Mouse (Mus musculus): ENCODE data around the gene Pdzd2. TPM values are rescaled to one million over a fixed set of nuclear protein-coding genes. Genes with fewer than 3 reads are reported as not detected.

Gene Pdzd2
- polyA plus RNA-seq, 1 experiment from 2014 or later: 27.0 TPM

DNA sequence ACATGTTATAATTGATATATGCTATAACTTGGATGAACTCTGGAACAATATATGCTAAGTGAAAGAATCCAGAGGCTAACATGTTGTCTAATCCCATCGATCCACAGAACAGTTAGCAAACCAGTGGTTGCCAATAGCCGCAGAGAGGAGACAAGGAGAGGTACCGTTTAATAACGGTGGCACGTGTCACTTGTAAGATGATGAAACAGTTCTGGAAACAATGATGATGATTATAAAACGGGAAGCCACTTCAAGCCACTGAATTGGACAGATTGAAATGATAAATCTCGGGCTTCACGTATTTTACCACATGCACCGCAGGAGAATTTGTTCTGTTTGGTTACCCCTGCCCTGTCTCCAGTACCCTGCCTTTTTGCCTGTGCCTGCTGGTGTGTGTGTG lies 112.8 kb downstream of the Pdzd2 start:
- Histone ChIP-seq H3K9me3 (replicated peaks; ENCODE audit: control insufficient read depth, low read length) (no peaks in the 10 kb centered on the region), H3K27me3 (ENCODE audit: control insufficient read depth, insufficient read depth, low read length) (no peaks in the 10 kb centered on the region), H3K36me3 (ENCODE audit: control insufficient read depth, insufficient read depth, low read length) (no peaks in the 10 kb centered on the region), H3K27ac (ENCODE audit: low read length) (no peak overlapping the region), H3K4me1 (ENCODE audit: control insufficient read depth, insufficient read depth, low read length) (no peaks in the 10 kb centered on the region; the same call in 1 of the 2 replicates), H3K4me3 (replicated peaks; ENCODE audit: low read length) (no peak overlapping the region), H3K4me2 (ENCODE audit: low read depth, low read length) (no peak overlapping the region), H3K9ac (ENCODE audit: low read length) (no peak overlapping the region)
- WGBS: 87% methylated on average over 9 of the region's 9 CpGs
- ATAC-seq (ENCODE audit: insufficient read depth, low FRiP score): no peak

DNA sequence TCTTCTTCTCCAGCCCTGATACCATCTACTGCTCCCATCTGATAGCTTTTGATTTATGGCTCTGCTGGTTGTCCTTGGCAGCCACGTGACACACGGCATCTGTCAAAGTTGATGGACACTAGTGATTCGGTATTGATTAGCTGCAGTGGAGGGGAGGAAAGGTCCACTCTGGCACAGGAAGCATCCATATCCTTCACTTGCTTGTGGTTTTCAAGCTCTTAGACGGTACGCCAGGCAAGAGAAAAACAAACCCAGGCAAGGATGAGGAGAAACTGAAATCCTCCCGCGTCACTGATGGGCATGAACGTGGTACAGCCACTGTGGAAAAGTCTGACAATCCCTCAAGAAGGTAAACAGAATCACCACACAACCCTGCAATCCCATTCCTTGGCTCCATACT lies 113.6 kb downstream of the Pdzd2 start:
- ATAC-seq (ENCODE audit: insufficient read depth, low FRiP score): no peak

DNA sequence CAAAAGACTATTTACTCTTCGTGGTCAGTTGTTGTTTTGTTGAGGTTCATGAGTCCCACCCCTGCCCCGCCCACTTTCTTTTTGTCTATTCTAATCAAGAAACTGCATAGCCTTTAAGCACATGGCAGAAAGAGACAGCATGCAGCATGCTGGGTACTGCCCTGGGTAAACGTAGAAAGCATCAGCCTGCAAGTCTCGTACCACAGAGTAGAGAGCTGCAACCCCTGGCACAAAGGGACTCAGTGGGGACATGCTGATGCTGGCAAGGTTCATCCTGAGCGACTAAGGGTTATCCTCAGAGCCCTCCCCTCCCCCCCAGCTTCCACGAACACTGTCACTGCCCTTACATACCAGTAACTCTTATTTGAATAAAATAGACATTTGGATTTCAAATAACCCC lies 114.2 kb downstream of the Pdzd2 start:
- no peaks in the 10 kb centered on the region; the same call in 1 of the 2 replicates for H3K4me1 ChIP-seq (ENCODE audit: control insufficient read depth, insufficient read depth, low read length)
- no peak overlapping the region for H3K27ac ChIP-seq (ENCODE audit: low read length)
- H3K9ac ChIP-seq (ENCODE audit: low read length): no peak overlapping the region
- no peak overlapping the region for H3K4me2 ChIP-seq (ENCODE audit: low read depth, low read length)
- H3K9me3 ChIP-seq (replicated peaks; ENCODE audit: control insufficient read depth, low read length): no peaks in the 10 kb centered on the region
- ATAC-seq (ENCODE audit: insufficient read depth, low FRiP score): no peak
- 52% methylated on average over 6 of the region's 6 CpGs for WGBS
- H3K36me3 ChIP-seq (ENCODE audit: control insufficient read depth, insufficient read depth, low read length): no peaks in the 10 kb centered on the region
- H3K4me3 ChIP-seq (replicated peaks; ENCODE audit: low read length): no peak overlapping the region
- H3K27me3 ChIP-seq (ENCODE audit: control insufficient read depth, insufficient read depth, low read length): no peaks in the 10 kb centered on the region

More for the DNA sequence above, 113.6 kb downstream of the Pdzd2 start:
- 65% methylated on average over 8 of the region's 8 CpGs for WGBS
- H3K4me2 ChIP-seq (ENCODE audit: low read depth, low read length): no peak overlapping the region
- H3K36me3 ChIP-seq (ENCODE audit: control insufficient read depth, insufficient read depth, low read length): no peaks in the 10 kb centered on the region
- no peak overlapping the region for H3K27ac ChIP-seq (ENCODE audit: low read length)
- no peaks in the 10 kb centered on the region for H3K27me3 ChIP-seq (ENCODE audit: control insufficient read depth, insufficient read depth, low read length)
- no peak overlapping the region for H3K9ac ChIP-seq (ENCODE audit: low read length)
- H3K9me3 ChIP-seq (replicated peaks; ENCODE audit: control insufficient read depth, low read length): no peaks in the 10 kb centered on the region
- H3K4me3 ChIP-seq (replicated peaks; ENCODE audit: low read length): no peak overlapping the region
- no peaks in the 10 kb centered on the region; the same call in 1 of the 2 replicates for H3K4me1 ChIP-seq (ENCODE audit: control insufficient read depth, insufficient read depth, low read length)

DNA sequence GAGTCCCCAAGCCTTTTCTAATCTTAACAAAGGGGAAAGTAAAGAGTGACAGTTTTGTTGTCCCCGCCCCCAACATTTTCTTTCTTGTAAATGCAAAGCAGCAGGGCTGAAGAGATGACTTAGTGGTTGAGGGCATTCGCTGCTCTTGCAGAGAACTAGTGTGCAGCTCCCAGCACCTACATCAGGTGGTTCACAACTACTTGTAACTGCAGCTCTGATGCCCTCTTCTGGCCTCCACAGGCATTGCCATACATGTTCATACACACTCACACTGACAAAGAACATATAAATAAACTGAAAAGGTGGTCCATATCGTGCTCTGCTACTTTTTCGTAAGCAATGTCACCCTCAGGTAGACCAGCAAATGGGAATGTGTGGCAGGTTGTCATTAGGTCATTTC lies 116.2 kb downstream of the Pdzd2 start:
- WGBS: 93% methylated on average over 4 of the region's 4 CpGs
- ATAC-seq (ENCODE audit: insufficient read depth, low FRiP score): no peak

DNA sequence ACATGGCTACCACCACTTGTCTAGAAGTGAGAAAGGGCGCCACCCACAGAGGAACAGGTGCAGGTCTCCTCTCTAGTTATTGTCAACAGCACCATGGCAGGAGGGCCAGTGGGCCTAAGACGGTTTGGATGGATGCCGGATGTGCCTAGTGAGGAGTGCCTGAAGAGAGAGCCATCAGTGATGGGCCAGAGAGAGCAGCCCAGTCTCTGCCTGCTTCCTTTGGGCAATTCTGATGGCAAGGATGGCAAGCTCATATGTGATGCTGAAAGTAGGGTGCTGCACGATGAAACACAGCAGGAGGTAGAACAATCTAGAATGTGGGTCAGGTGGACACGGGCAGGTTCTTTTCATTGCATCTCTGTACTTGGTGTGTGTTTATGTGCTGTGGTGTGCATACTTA lies 117.0 kb downstream of the Pdzd2 start:
- Histone ChIP-seq H3K4me3 (replicated peaks; ENCODE audit: low read length) (no peak overlapping the region), H3K9ac (ENCODE audit: low read length) (no peak overlapping the region), H3K27me3 (ENCODE audit: control insufficient read depth, insufficient read depth, low read length) (no peaks in the 10 kb centered on the region), H3K27ac (ENCODE audit: low read length) (no peak overlapping the region), H3K9me3 (replicated peaks; ENCODE audit: control insufficient read depth, low read length) (no peaks in the 10 kb centered on the region), H3K36me3 (ENCODE audit: control insufficient read depth, insufficient read depth, low read length) (no peaks in the 10 kb centered on the region), H3K4me1 (ENCODE audit: control insufficient read depth, insufficient read depth, low read length) (no peaks in the 10 kb centered on the region; the same call in 1 of the 2 replicates), H3K4me2 (ENCODE audit: low read depth, low read length) (no peak overlapping the region)
- ATAC-seq (ENCODE audit: insufficient read depth, low FRiP score): no peak
- WGBS: 89% methylated on average over 5 of the region's 5 CpGs

More for the DNA sequence above, 116.2 kb downstream of the Pdzd2 start:
- H3K36me3 ChIP-seq (ENCODE audit: control insufficient read depth, insufficient read depth, low read length): no peaks in the 10 kb centered on the region
- H3K4me3 ChIP-seq (replicated peaks; ENCODE audit: low read length): no peak overlapping the region
- no peaks in the 10 kb centered on the region; the same call in 1 of the 2 replicates for H3K4me1 ChIP-seq (ENCODE audit: control insufficient read depth, insufficient read depth, low read length)
- no peaks in the 10 kb centered on the region for H3K27me3 ChIP-seq (ENCODE audit: control insufficient read depth, insufficient read depth, low read length)
- H3K4me2 ChIP-seq (ENCODE audit: low read depth, low read length): no peak overlapping the region
- H3K27ac ChIP-seq (ENCODE audit: low read length): no peak overlapping the region
- H3K9ac ChIP-seq (ENCODE audit: low read length): no peak overlapping the region
- no peaks in the 10 kb centered on the region for H3K9me3 ChIP-seq (replicated peaks; ENCODE audit: control insufficient read depth, low read length)

DNA sequence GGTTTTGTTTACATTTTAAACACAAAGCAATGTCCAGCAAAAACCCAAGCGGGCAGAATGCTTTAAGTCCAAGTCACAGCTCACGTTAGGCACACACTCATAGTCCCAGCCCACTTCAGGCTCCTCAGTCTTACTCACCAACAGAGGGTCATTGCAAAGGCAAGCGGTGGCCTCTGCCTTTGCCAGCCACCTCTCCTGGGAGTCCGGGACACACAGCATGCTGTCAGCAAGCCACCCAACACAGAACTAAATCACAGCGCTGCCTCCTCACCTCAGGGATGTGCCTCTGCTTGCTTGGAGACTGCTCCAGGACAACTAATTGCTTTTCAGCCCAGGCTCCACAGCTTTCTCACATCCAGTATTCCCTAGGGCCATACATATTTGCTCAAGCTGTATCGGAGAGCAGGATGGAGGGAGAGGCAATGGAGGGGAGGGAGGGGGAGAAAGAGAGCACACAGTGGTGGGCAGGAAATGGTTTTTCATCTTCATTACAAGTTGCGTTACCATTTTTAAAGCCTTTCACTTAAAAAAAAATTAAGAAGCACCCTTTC lies 117.6 kb downstream of the Pdzd2 start:
- WGBS: 41% methylated on average over 7 of the region's 7 CpGs
- H3K27ac ChIP-seq (ENCODE audit: low read length): no peak overlapping the region
- no peaks in the 10 kb centered on the region for H3K9me3 ChIP-seq (replicated peaks; ENCODE audit: control insufficient read depth, low read length)
- ATAC-seq (ENCODE audit: insufficient read depth, low FRiP score): peak; percentile 64; the same call in 1 of the 2 replicates
- no peak overlapping the region for H3K4me2 ChIP-seq (ENCODE audit: low read depth, low read length)
- no peaks in the 10 kb centered on the region for H3K36me3 ChIP-seq (ENCODE audit: control insufficient read depth, insufficient read depth, low read length)
- no peak overlapping the region for H3K9ac ChIP-seq (ENCODE audit: low read length)
- H3K27me3 ChIP-seq (ENCODE audit: control insufficient read depth, insufficient read depth, low read length): no peaks in the 10 kb centered on the region
- no peak overlapping the region for H3K4me3 ChIP-seq (replicated peaks; ENCODE audit: low read length)
- peaks cover 2% of the 10 kb centered on the region; the same call in 1 of the 2 replicates for H3K4me1 ChIP-seq (ENCODE audit: control insufficient read depth, insufficient read depth, low read length)

DNA sequence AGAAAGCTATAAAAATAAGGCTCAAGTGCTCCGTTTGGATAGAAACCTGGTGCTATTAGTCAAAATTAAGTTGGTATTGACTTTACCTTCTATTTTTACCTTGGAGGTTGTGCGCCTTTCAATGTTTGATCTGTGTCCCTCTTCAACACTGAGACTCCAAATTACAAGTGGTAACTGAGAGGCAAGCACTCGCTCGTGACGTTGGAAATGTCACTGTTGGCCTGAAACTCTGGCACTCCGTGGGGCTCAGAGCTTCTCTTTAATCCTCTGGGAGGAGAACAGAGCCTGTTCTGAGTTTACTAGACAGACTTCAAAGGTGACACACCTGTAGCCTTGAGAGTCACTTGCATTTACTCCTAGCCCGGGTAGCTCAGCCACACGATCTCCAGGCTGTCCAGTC lies 120.5 kb downstream of the Pdzd2 start:
- Histone ChIP-seq H3K9me3 (replicated peaks; ENCODE audit: control insufficient read depth, low read length) (no peaks in the 10 kb centered on the region), H3K36me3 (ENCODE audit: control insufficient read depth, insufficient read depth, low read length) (no peaks in the 10 kb centered on the region), H3K4me3 (replicated peaks; ENCODE audit: low read length) (no peak overlapping the region), H3K4me2 (ENCODE audit: low read depth, low read length) (no peak overlapping the region), H3K27ac (ENCODE audit: low read length) (no peak overlapping the region), H3K27me3 (ENCODE audit: control insufficient read depth, insufficient read depth, low read length) (no peaks in the 10 kb centered on the region), H3K9ac (ENCODE audit: low read length) (no peak overlapping the region), H3K4me1 (ENCODE audit: control insufficient read depth, insufficient read depth, low read length) (peaks cover 13% of the 10 kb centered on the region)
- ATAC-seq (ENCODE audit: insufficient read depth, low FRiP score): no peak
- 70% methylated on average over 8 of the region's 8 CpGs for WGBS

DNA sequence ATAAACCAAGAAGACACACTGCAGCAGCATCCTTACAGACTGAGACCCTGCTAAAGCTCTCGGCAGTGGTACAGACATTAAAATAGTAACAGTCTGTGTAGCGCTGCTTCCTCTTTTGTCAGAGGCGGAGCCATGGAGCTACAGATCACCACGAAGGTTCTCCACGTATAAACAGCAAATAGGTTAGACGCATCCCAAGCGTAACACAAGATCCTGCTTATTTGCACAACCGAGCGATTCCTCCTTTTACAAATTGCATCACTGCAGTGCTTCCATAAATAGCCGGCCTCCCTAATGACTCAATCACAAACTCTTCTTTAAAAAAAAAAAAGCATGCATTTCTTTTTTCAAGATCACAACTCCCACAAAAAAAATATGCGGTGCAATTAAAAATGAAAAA lies 122.1 kb downstream of the Pdzd2 start:
- Histone ChIP-seq H3K9ac (ENCODE audit: low read length) (no peak overlapping the region), H3K4me1 (ENCODE audit: control insufficient read depth, insufficient read depth, low read length) (peaks cover 13% of the 10 kb centered on the region), H3K27me3 (ENCODE audit: control insufficient read depth, insufficient read depth, low read length) (no peaks in the 10 kb centered on the region), H3K27ac (ENCODE audit: low read length) (no peak overlapping the region), H3K4me2 (ENCODE audit: low read depth, low read length) (no peak overlapping the region), H3K36me3 (ENCODE audit: control insufficient read depth, insufficient read depth, low read length) (no peaks in the 10 kb centered on the region), H3K9me3 (replicated peaks; ENCODE audit: control insufficient read depth, low read length) (no peaks in the 10 kb centered on the region), H3K4me3 (replicated peaks; ENCODE audit: low read length) (no peak overlapping the region)
- 70% methylated on average over 11 of the region's 11 CpGs for WGBS
- ATAC-seq (ENCODE audit: insufficient read depth, low FRiP score): no peak

DNA sequence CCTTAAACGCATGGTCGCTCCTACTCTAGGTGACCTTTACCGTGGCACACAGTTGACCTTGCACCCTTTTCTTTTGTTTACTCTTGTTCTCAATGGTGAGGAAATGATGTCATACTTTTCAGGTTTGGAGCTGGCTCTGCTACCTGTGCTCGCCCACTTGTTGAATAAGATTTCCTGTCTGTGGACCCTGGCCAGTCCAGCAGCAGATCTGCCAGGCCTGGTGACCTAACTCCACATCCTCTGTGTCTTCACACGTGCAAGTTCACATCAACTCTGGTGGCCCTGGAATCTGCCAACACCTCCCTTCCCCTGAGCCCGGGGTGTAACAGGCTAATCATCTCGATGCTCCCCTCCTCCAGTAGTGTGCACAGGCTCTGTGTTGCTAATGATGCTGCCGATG lies 122.5 kb downstream of the Pdzd2 start:
- Histone ChIP-seq H3K4me2 (ENCODE audit: low read depth, low read length) (no peak overlapping the region), H3K36me3 (ENCODE audit: control insufficient read depth, insufficient read depth, low read length) (no peaks in the 10 kb centered on the region), H3K9me3 (replicated peaks; ENCODE audit: control insufficient read depth, low read length) (no peaks in the 10 kb centered on the region), H3K4me3 (replicated peaks; ENCODE audit: low read length) (no peak overlapping the region), H3K9ac (ENCODE audit: low read length) (no peak overlapping the region), H3K27ac (ENCODE audit: low read length) (no peak overlapping the region), H3K27me3 (ENCODE audit: control insufficient read depth, insufficient read depth, low read length) (no peaks in the 10 kb centered on the region), H3K4me1 (ENCODE audit: control insufficient read depth, insufficient read depth, low read length) (peaks cover 13% of the 10 kb centered on the region)
- WGBS: 57% methylated on average over 8 of the region's 8 CpGs
- no peak for ATAC-seq (ENCODE audit: insufficient read depth, low FRiP score)

Measured in stomach, embryonic 16.5 days (tissue).